8 mouse cellular contexts compared by ENCODE assay signal in the genomic region with DNA sequence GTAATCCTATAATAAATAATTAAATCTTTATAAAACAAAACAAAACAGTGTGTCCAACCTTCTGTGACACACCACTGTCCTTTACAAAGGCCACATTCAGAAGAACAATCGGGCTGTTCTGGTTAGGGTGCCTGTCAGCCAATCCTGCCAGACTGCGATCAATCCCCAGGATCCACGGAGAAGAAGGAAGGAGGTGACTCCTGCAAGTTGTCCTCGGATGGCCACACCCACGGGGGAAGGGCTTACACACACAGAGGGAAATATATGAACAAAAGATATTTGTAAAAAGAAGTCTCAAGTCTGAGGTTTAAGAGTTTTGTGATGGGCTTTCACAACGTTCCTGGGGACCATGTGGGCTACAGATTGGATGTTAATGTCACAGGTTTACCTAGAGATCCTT. TPM values are rescaled to one million over a fixed set of nuclear protein-coding genes. Genes with fewer than 3 reads are reported as not detected.
DNase-seq lines count a peak whose midpoint lies in the region; ATAC-seq and TF ChIP-seq lines count a peak whose summit lies in the region.

A gene (plus strand): TSS at position 253 of the 400 bp plus-strand sequence.

- TF ChIP-seq POLR2A in ES-Bruce4 (IDR thresholded peaks at IDR 0.05; ENCODE audit: insufficient read depth, low read length), result no peak
- TF ChIP-seq POLR2A in olfactory bulb, adult 2 months (IDR thresholded peaks at IDR 0.05; ENCODE audit: insufficient read depth, low read depth, low read length), result no peak

- H3K36me3 ChIP-seq in heart, embryonic 10.5 days, result no peaks in the 10 kb centered on the region
- H3K36me3 ChIP-seq in ES-Bruce4 (ENCODE audit: control insufficient read depth, insufficient read depth, low read length, poor library complexity, severe bottlenecking), result no peaks in the 10 kb centered on the region
- no peaks in the 10 kb centered on the region for H3K36me3 ChIP-seq in forebrain, embryonic 11.5 days (ENCODE audit: control insufficient read depth, insufficient read depth, low read length)

- H3K27me3 ChIP-seq in heart, embryonic 10.5 days (ENCODE audit: insufficient read depth, poor library complexity, severe bottlenecking), result no peaks in the 10 kb centered on the region
- no peaks in the 10 kb centered on the region for H3K27me3 ChIP-seq in ES-Bruce4 (ENCODE audit: control insufficient read depth, insufficient read depth, low read length, poor library complexity, severe bottlenecking)
- H3K27me3 ChIP-seq in forebrain, embryonic 11.5 days (ENCODE audit: control insufficient read depth, insufficient read depth, low read length), result no peaks in the 10 kb centered on the region

- H3K4me2 ChIP-seq in forebrain, embryonic 11.5 days (ENCODE audit: low read depth, low read length, severe bottlenecking), result peak within 1 kb of the TSS; percentile 90

- 66% methylated on average over 6 of the region's 6 CpGs for WGBS in heart, embryonic 10.5 days
- 68% methylated on average over 6 of the region's 6 CpGs for WGBS in forebrain, embryonic 11.5 days
- WGBS in olfactory bulb, adult 2 months, result 60% methylated on average over 6 of the region's 6 CpGs

- intact Hi-C loops in left cerebral cortex, postnatal 36 days (cut with DNase I), result no loop called here

- peak within 1 kb of the TSS; percentile 78 for H3K9ac ChIP-seq in ES-Bruce4 (ENCODE audit: low read depth, poor library complexity, severe bottlenecking)
- peak within 1 kb of the TSS; percentile 84 for H3K9ac ChIP-seq in forebrain, embryonic 11.5 days (ENCODE audit: low read length)

- peaks cover 6% of the 10 kb centered on the region; the same call in 1 of the 2 replicates for H3K4me1 ChIP-seq in heart, embryonic 10.5 days
- no peaks in the 10 kb centered on the region for H3K4me1 ChIP-seq in ES-Bruce4 (ENCODE audit: control insufficient read depth, insufficient read depth, low read length)
- H3K4me1 ChIP-seq in forebrain, embryonic 11.5 days (replicated peaks; ENCODE audit: control insufficient read depth, insufficient read depth, low read length), result peaks cover 3% of the 10 kb centered on the region
- no peaks in the 10 kb centered on the region for H3K4me1 ChIP-seq in olfactory bulb, adult 2 months (ENCODE audit: control insufficient read depth, insufficient read depth, low read length)

- ATAC-seq in forebrain, embryonic 11.5 days (replicated peaks; ENCODE audit: low FRiP score), result no peak
- no peak for ATAC-seq in monocyte, adult 5-6 weeks (replicated peaks; ENCODE audit: insufficient number of reproducible peaks, low FRiP score, low TSS enrichment, poor library complexity, severe bottlenecking)

- TF ChIP-seq EP300 in ES-Bruce4 (IDR thresholded peaks at IDR 0.05; ENCODE audit: insufficient read depth, low read depth, low read length), result no peak

- peak within 1 kb of the TSS; percentile 88 for H3K27ac ChIP-seq in heart, embryonic 10.5 days
- H3K27ac ChIP-seq in ES-Bruce4 (ENCODE audit: insufficient read depth, low read length), result no peak within 1 kb of the TSS
- H3K27ac ChIP-seq in forebrain, embryonic 11.5 days (ENCODE audit: low read depth, low read length), result no peak within 1 kb of the TSS
- no peak within 1 kb of the TSS for H3K27ac ChIP-seq in olfactory bulb, adult 2 months (ENCODE audit: insufficient read depth, low read depth, low read length)

- no peaks in the 10 kb centered on the region for H3K9me3 ChIP-seq in heart, embryonic 10.5 days
- H3K9me3 ChIP-seq in ES-Bruce4 (replicated peaks; ENCODE audit: control insufficient read depth, insufficient read depth, low read length, poor library complexity, severe bottlenecking), result no peaks in the 10 kb centered on the region
- no peaks in the 10 kb centered on the region for H3K9me3 ChIP-seq in forebrain, embryonic 11.5 days (ENCODE audit: control insufficient read depth, low read length)

- H3K4me3 ChIP-seq in heart, embryonic 10.5 days, result peak within 1 kb of the TSS; percentile 83
- H3K4me3 ChIP-seq in ES-Bruce4 (ENCODE audit: low read depth, low read length), result peak within 1 kb of the TSS; percentile 72
- H3K4me3 ChIP-seq in forebrain, embryonic 11.5 days (ENCODE audit: low read depth, low read length), result peak within 1 kb of the TSS; percentile 74
- H3K4me3 ChIP-seq in olfactory bulb, adult 2 months (ENCODE audit: insufficient read depth, low read depth, low read length), result peak within 1 kb of the TSS; percentile 98

- no peak for DNase-seq in heart, embryonic 10.5 days (ENCODE audit: low spot score)
- DNase-seq in heart, adult 18-20 months, result no peak
- DNase-seq in forebrain, embryonic 11.5 days (ENCODE audit: low spot score), result no peak
- no peak for DNase-seq in left cerebral cortex, postnatal 36 days (ENCODE audit: low spot score in 2 of 2)
- DNase-seq in embryo, embryonic 9.5 days (ENCODE audit: extremely low spot score), result no peak

- no peak for TF ChIP-seq CTCF in ES-Bruce4 (IDR thresholded peaks at IDR 0.05; ENCODE audit: low read depth, low read length)
- no peak for TF ChIP-seq CTCF in olfactory bulb, adult 2 months (IDR thresholded peaks at IDR 0.05; ENCODE audit: insufficient read depth, low read depth, low read length)

RNA-seq across cellular contexts. Expression of the gene that starts here (rescaled TPM):
- 4.2 and 6.3 TPM in 2 replicates for polyA plus RNA-seq in heart, embryonic 10.5 days (2016; fragmentation: Nextera tagmentation; extraction: Ambion mirVana)
- under 1 TPM; 0.17 to 0.18 TPM for total RNA-seq in heart, adult 18-20 months (2021)
- 8.8 and 9.4 TPM in 2 replicates for polyA plus RNA-seq in ES-Bruce4 (2011; ENCODE audit: insufficient read depth, insufficient read length, low read depth, missing spikeins)
- 14.4 and 16.9 TPM in 2 replicates for polyA plus RNA-seq in forebrain, embryonic 11.5 days (2014; fragmentation: Nextera tagmentation; extraction: Ambion mirVana)
- 10 to 100 TPM; 44.7 to 48.0 TPM for total RNA-seq in left cerebral cortex, postnatal 36 days (2021)
- not detected in 2 replicates for polyA plus RNA-seq in olfactory bulb, adult 2 months (2012; ENCODE audit: insufficient read depth, insufficient read length, low replicate concordance, missing spikeins)
- total RNA-seq in monocyte, adult 5-6 weeks (2017), result 0.19 to 1.1 TPM in 2 of 3 replicates, not detected in the other

Comparison
In these comparisons a context has a peak if more than half of its experiments do, and no peak if none do; other contexts are left out.
1. RNA of the gene that starts here (total RNA-seq): 44.7 to 48.0 TPM in left cerebral cortex, postnatal 36 days; 0.19 to 1.1 TPM in monocyte, adult 5-6 weeks and 0.17 to 0.18 TPM in heart, adult 18-20 months; every median in the first group is over 10 times any median in the second.
2. Peak in every context shown above with its lines, with median percentiles within 50 percentile points of each other: H3K4me3 ChIP-seq.